Mouse (Mus musculus): ENCODE data around the gene Fgfrl1. TPM values are rescaled to one million over a fixed set of nuclear protein-coding genes. Genes with fewer than 3 reads are reported as not detected.
"Not testable (repeated sequence)": the region's sequence is repeated elsewhere in the genome, so short reads cannot be mapped to it uniquely, and the experiment has no call there.

Fgfrl1 gene
- polyA plus RNA-seq, 1 experiment from 2014 or later, result 21.2 TPM

DNA sequence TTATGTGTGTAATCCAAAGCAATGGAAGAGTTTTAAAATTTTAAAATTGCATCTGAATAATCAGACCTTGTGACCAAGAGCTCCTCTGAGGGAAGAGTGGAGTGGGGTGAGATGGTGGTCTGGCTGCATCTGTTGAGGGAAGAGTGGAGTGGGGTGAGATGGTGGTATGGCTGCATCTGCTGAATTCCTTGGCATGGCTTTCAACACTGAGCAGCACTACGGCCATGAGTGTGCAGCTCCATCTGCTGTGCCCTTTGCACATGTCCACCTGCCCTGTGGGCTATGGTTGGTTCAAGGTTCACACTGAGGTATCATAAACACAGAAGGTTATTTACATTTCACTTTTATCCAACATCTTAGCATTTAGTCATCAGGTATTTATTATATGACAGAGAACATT, 35.2 kb downstream of the Fgfrl1 start:
- no peaks in the 10 kb centered on the region for H3K4me1 ChIP-seq (replicated peaks; ENCODE audit: control insufficient read depth, insufficient read depth)
- no peak overlapping the region for H3K9ac ChIP-seq (ENCODE audit: low read length)
- ATAC-seq (ENCODE audit: low FRiP score, low TSS enrichment) (no peak), DNase-seq (ENCODE audit: low spot score) (no peak)
- H3K36me3 ChIP-seq (ENCODE audit: control insufficient read depth, insufficient read depth, low read length), result no peaks in the 10 kb centered on the region
- no peak overlapping the region for H3K4me3 ChIP-seq (ENCODE audit: low read depth, low read length)
- H3K27me3 ChIP-seq (ENCODE audit: control insufficient read depth, insufficient read depth, low read length), result no peaks in the 10 kb centered on the region
- TF ChIP-seq CTCF (IDR thresholded peaks at IDR 0.05; ENCODE audit: low read depth) (peak; percentile 12; the same call in 1 of the 2 replicates), EP300 (optimal IDR thresholded peaks at IDR 0.05) (no peak)
- no peaks in the 10 kb centered on the region for H3K9me3 ChIP-seq (ENCODE audit: control insufficient read depth, low read length)
- H3K27ac ChIP-seq (replicated peaks), result no peak overlapping the region
- no peak overlapping the region for H3K4me2 ChIP-seq (replicated peaks; ENCODE audit: low read depth)
- 74% methylated on average over 1 of the region's 1 CpGs for WGBS

DNA sequence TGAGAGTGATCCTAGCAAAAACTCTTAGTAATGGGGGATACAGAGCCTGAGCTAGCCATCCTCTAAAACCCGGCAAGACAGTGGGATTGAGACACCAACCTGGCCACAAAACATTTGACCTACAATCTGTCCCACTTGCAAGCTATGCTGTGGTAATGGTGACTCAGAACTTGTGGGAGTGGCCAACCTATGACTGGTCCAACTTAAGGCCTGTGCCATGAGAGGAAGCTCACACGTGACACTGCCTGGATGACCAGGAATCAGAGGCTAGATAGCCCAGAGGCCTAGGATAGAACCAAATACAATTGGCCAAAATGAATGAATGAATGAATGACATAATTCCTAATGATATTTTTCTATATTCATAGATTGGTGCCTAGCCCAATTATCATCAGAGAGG, 49.7 kb downstream of the Fgfrl1 start:
- no peaks in the 10 kb centered on the region for H3K27me3 ChIP-seq (ENCODE audit: control insufficient read depth, insufficient read depth, low read length)
- DNase-seq (ENCODE audit: low spot score) (no peak), ATAC-seq (ENCODE audit: low FRiP score, low TSS enrichment) (no peak)
- no peak overlapping the region for H3K9ac ChIP-seq (ENCODE audit: low read length)
- H3K4me3 ChIP-seq (ENCODE audit: low read depth, low read length), result no peak overlapping the region
- TF ChIP-seq EP300 (optimal IDR thresholded peaks at IDR 0.05), result no peak
- TF ChIP-seq CTCF (IDR thresholded peaks at IDR 0.05; ENCODE audit: low read depth), result no peak
- no peaks in the 10 kb centered on the region for H3K9me3 ChIP-seq (ENCODE audit: control insufficient read depth, low read length)
- no peak overlapping the region for H3K4me2 ChIP-seq (replicated peaks; ENCODE audit: low read depth)
- H3K36me3 ChIP-seq (ENCODE audit: control insufficient read depth, insufficient read depth, low read length), result no peaks in the 10 kb centered on the region
- H3K4me1 ChIP-seq (replicated peaks; ENCODE audit: control insufficient read depth, insufficient read depth), result no peaks in the 10 kb centered on the region
- WGBS, result 66% methylated on average over 2 of the region's 2 CpGs
- H3K27ac ChIP-seq (replicated peaks), result no peak overlapping the region

DNA sequence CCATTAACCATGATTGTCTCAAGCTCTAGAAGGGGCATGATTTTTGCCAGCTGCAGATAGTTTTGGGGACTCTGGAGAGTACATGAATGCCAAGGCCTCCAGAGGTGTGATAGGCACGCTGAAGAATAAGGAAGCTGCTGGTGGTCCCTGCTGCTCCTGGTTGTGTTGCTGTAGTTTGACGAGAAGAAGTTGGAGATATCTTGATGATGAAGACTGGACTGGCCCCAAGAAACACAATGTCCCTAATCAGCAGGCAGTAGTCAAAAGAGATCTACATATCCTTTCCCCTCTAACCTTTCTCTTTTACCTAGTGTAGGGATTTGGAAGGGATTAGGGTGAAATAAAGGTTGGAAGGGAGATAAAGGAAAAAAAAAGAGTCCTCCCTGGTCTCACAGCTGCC, 50.4 kb downstream of the Fgfrl1 start:
- no peak overlapping the region for H3K4me2 ChIP-seq (replicated peaks; ENCODE audit: low read depth)
- DNase-seq (ENCODE audit: low spot score), result no peak
- 61% methylated on average over 2 of the region's 2 CpGs for WGBS
- H3K9ac ChIP-seq (ENCODE audit: low read length), result no peak overlapping the region
- ATAC-seq (ENCODE audit: low FRiP score, low TSS enrichment), result no peak
- H3K9me3 ChIP-seq (ENCODE audit: control insufficient read depth, low read length), result no peaks in the 10 kb centered on the region
- TF ChIP-seq EP300 (optimal IDR thresholded peaks at IDR 0.05) (no peak), CTCF (IDR thresholded peaks at IDR 0.05; ENCODE audit: low read depth) (no peak)
- no peak overlapping the region for H3K27ac ChIP-seq (replicated peaks)
- no peak overlapping the region for H3K4me3 ChIP-seq (ENCODE audit: low read depth, low read length)
- no peaks in the 10 kb centered on the region for H3K27me3 ChIP-seq (ENCODE audit: control insufficient read depth, insufficient read depth, low read length)
- no peaks in the 10 kb centered on the region for H3K4me1 ChIP-seq (replicated peaks; ENCODE audit: control insufficient read depth, insufficient read depth)
- no peaks in the 10 kb centered on the region for H3K36me3 ChIP-seq (ENCODE audit: control insufficient read depth, insufficient read depth, low read length)

DNA sequence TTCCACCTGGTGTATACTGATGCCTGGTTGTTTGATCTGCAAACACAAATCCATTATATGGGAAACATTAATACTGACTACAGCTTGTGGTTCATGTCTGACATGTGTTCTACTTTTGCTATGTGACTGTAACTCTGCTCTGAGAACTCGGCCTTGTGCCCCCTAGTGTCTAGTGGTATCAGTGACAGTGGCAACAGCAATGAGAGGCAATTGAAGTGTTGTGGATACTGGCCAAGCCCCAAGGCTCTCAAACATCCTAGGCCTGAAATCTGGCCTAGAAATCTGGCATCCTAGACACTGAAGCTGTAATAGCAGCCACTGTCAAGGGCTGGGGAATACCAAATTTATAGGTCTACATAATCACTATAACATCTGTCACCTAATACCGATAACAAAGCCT, 51.7 kb downstream of the Fgfrl1 start:
- no peak overlapping the region for H3K4me2 ChIP-seq (replicated peaks; ENCODE audit: low read depth)
- no peak overlapping the region for H3K27ac ChIP-seq (replicated peaks)
- H3K4me3 ChIP-seq (ENCODE audit: low read depth, low read length), result no peak overlapping the region
- no peaks in the 10 kb centered on the region for H3K36me3 ChIP-seq (ENCODE audit: control insufficient read depth, insufficient read depth, low read length)
- no peak overlapping the region for H3K9ac ChIP-seq (ENCODE audit: low read length)
- no peaks in the 10 kb centered on the region for H3K9me3 ChIP-seq (ENCODE audit: control insufficient read depth, low read length)
- H3K4me1 ChIP-seq (replicated peaks; ENCODE audit: control insufficient read depth, insufficient read depth), result no peaks in the 10 kb centered on the region
- DNase-seq (ENCODE audit: low spot score) (no peak), ATAC-seq (ENCODE audit: low FRiP score, low TSS enrichment) (no peak)
- WGBS, result 60% methylated on average over 2 of the region's 2 CpGs
- H3K27me3 ChIP-seq (ENCODE audit: control insufficient read depth, insufficient read depth, low read length), result no peaks in the 10 kb centered on the region
- TF ChIP-seq CTCF (IDR thresholded peaks at IDR 0.05; ENCODE audit: low read depth), result peak; percentile 48
- no peak for TF ChIP-seq EP300 (optimal IDR thresholded peaks at IDR 0.05)

DNA sequence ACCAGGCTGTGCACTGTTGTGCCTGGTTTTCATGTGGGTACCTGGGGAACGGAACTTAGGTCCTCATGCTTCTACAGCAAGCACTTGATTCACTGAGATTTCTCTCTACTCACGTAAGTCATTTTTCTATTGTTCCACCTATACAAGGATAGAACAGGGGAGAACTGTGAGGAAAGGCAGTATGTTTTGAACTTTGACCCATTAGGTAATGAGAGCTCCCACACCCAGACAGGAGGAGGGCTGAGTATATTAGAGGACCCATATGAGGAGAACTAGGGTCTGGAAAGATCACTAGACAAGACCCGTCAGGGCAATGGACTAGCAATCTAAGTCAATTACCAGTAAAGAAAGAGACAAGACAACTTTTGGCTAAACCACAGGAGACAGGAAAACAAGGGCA, 52.4 kb downstream of the Fgfrl1 start:
- 76% methylated on average over 3 of the region's 3 CpGs for WGBS
- ATAC-seq (ENCODE audit: low FRiP score, low TSS enrichment), result no peak

DNA sequence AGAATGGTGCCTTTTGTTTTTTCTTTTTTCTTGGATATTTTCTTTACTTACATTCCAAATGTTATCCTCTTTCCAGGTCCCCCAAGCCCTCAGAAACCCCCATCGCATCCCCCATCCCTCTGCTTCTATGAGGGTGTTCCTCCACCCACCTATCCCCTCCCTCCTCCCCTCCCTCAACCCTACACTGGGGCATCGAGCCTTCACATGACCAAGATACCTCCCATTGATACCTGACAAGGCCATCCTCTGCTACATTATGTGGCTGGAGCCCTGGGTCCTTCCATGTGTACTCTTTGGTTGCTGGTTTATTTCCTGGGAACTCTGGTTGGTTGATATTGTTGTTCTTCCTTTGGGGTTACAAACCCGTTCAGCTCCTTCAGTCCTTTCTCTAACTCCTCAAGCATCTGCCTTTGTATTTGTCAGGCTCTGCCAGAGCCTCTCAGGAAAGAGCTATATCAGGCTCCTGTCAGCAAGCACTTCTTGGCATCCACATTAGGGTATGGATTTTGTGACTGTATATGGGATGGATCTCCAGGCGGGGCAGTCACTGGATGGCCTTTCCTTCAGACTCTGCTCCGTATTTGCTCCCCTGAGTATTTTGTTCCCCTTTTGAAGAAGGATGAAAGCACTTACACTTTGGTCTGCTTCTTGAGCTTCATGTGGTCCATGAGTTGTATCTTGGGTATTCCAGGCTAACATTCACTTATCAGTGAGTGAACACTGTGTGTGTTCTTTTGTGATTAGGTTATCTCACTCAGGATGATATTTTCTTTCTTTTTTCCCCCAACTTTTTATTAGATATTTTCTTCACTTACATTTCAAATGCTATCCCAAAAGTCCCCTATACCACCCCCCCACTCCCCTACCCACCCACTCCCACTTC, 58.4 kb downstream of the Fgfrl1 start:
- Histone ChIP-seq H3K36me3 (ENCODE audit: control insufficient read depth, insufficient read depth, low read length) (no peaks in the 10 kb centered on the region), H3K27ac (replicated peaks) (no peak overlapping the region), H3K4me3 (ENCODE audit: low read depth, low read length) (no peak overlapping the region), H3K4me1 (replicated peaks; ENCODE audit: control insufficient read depth, insufficient read depth) (no peaks in the 10 kb centered on the region), H3K27me3 (ENCODE audit: control insufficient read depth, insufficient read depth, low read length) (no peaks in the 10 kb centered on the region), H3K9ac (ENCODE audit: low read length) (no peak overlapping the region), H3K9me3 (ENCODE audit: control insufficient read depth, low read length) (no peaks in the 10 kb centered on the region), H3K4me2 (replicated peaks; ENCODE audit: low read depth) (no peak overlapping the region)
- no peak for DNase-seq (ENCODE audit: low spot score)
- ATAC-seq (ENCODE audit: low FRiP score, low TSS enrichment), result no peak
- 73% methylated on average over 5 of the region's 5 CpGs for WGBS
- no peak for TF ChIP-seq EP300 (optimal IDR thresholded peaks at IDR 0.05)
- TF ChIP-seq CTCF (IDR thresholded peaks at IDR 0.05; ENCODE audit: low read depth), result no peak

More for the DNA sequence above, 52.4 kb downstream of the Fgfrl1 start:
- H3K27me3 ChIP-seq (ENCODE audit: control insufficient read depth, insufficient read depth, low read length), result no peaks in the 10 kb centered on the region
- no peaks in the 10 kb centered on the region for H3K4me1 ChIP-seq (replicated peaks; ENCODE audit: control insufficient read depth, insufficient read depth)
- TF ChIP-seq EP300 (optimal IDR thresholded peaks at IDR 0.05) (no peak), CTCF (IDR thresholded peaks at IDR 0.05; ENCODE audit: low read depth) (no peak)
- H3K27ac ChIP-seq (replicated peaks), result no peak overlapping the region
- no peaks in the 10 kb centered on the region for H3K9me3 ChIP-seq (ENCODE audit: control insufficient read depth, low read length)
- H3K36me3 ChIP-seq (ENCODE audit: control insufficient read depth, insufficient read depth, low read length), result no peaks in the 10 kb centered on the region
- no peak overlapping the region for H3K9ac ChIP-seq (ENCODE audit: low read length)
- no peak overlapping the region for H3K4me2 ChIP-seq (replicated peaks; ENCODE audit: low read depth)
- DNase-seq (ENCODE audit: low spot score), result no peak
- H3K4me3 ChIP-seq (ENCODE audit: low read depth, low read length), result no peak overlapping the region

DNA sequence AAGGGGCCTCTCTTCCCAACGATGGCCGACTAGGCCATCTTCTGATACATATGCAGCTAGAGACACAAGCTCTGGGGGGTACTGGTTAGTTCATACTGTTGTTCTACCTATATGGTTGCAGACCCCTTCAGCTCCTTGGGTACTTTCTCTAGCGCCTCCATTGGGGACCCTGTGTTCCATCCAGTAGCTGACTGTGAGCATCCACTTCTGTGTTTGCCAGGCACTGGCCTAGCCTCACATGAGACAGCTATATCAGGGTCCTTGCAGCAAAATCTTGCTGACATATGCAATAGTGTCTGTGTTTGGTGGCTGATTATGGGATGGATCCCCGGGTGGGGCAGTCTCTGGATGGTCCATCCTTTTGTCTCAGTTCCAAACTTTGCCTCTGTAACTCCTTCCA, 59.1 kb downstream of the Fgfrl1 start:
- not testable (repeated sequence) for H3K36me3 ChIP-seq (ENCODE audit: control insufficient read depth, insufficient read depth, low read length); H3K27ac ChIP-seq (replicated peaks); H3K4me1 ChIP-seq (replicated peaks; ENCODE audit: control insufficient read depth, insufficient read depth); DNase-seq (ENCODE audit: low spot score); H3K4me2 ChIP-seq (replicated peaks; ENCODE audit: low read depth); ATAC-seq (ENCODE audit: low FRiP score, low TSS enrichment); H3K9ac ChIP-seq (ENCODE audit: low read length); H3K27me3 ChIP-seq (ENCODE audit: control insufficient read depth, insufficient read depth, low read length); H3K9me3 ChIP-seq (ENCODE audit: control insufficient read depth, low read length); H3K4me3 ChIP-seq (ENCODE audit: low read depth, low read length)
- WGBS, result 85% methylated on average over 4 of the region's 4 CpGs
